Comparison of ENCODE assay signal across 8 mouse cellular contexts in the genomic region with DNA sequence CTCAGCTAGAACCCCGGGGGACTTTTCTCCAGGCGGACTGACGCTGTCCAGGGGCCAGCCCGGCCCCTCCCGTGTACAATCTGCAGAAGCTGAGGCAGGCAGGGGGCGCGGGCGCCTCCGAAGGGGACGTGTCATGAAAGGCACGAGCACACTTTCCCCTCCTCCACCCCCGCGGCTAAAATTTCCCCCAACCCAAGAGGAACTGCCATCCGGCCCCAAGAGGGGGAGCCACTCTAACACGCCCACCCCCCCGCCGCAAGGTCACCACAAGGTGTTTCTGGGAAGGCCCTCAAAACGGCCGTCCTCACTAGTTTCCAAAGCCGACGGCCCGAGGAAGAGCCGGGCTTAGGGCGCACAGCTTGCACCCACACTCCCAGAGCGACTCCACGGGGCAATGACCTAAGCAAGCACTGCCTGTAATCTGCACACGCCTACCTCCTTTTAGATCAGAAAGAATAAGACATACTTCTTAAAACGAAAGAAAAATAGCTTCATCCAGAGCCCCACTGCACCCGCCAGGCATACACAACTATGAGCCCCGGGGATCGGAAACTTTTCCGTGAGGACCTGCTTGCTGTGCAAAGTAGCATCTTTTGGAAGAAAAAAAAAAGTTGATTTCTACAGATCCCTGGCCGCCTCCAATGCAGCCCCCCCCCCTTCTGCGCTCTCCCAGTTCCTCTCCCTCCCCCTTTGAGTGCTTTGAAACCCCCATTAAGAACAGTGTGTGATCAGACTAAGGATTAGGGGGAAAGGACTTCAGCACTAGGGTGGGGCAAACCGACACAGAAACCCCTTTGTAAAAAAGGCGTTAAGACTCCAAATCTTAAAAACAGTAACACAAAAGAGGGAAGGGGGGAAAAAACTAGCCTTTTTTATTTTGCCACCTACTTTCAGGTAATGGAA. TPM values are rescaled to one million over a fixed set of nuclear protein-coding genes. Genes with fewer than 3 reads are reported as not detected.
A peak's percentile ranks its signal among the peaks of the same experiment; 100 is the strongest.
DNase-seq lines count a peak whose midpoint lies in the region; ATAC-seq lines count a peak whose summit lies in the region.

No protein-coding gene starts in this region.

- H3K27ac ChIP-seq in hindbrain, embryonic 15.5 days (replicated peaks), result peak overlapping the region; percentile 98

- peak; percentile 67 to 89 for DNase-seq in adrenal gland, adult (ENCODE audit: inconsistent age in 2 of 2, low spot score in 1 of 2)
- DNase-seq in cerebellum, postnatal 14 days, result peak; percentile 73 to 78
- DNase-seq in frontal cortex, postnatal 36 days (ENCODE audit: low spot score in 2 of 2), result peak; percentile 50 to 52
- DNase-seq in left cerebral cortex, adult 8-10 months (ENCODE audit: low spot score in 2 of 2), result peak; percentile 36 to 41
- peak; percentile 60 for DNase-seq in right cerebral cortex, postnatal 25 days

- peak overlapping the region; percentile 84 for H3K4me3 ChIP-seq in hindbrain, embryonic 15.5 days

- H3K4me1 ChIP-seq in hindbrain, embryonic 15.5 days (replicated peaks), result peaks cover 25% of the 10 kb centered on the region

- under 1% methylated on average over 36 of the region's 36 CpGs for WGBS in hindbrain, embryonic 15.5 days

- peak overlapping the region; percentile 86 for H3K9ac ChIP-seq in hindbrain, embryonic 15.5 days

- ATAC-seq in hindbrain, embryonic 15.5 days (ENCODE audit: low FRiP score, low read depth), result no peak
- peak; percentile 9 for ATAC-seq in megakaryocyte, adult 5-6 weeks (ENCODE audit: poor library complexity, severe bottlenecking)
- no peak for ATAC-seq in erythroid progenitor cell, adult 5-6 weeks (replicated peaks; ENCODE audit: low FRiP score, poor library complexity, severe bottlenecking)

- no peaks in the 10 kb centered on the region for H3K9me3 ChIP-seq in hindbrain, embryonic 15.5 days

- no peaks in the 10 kb centered on the region for H3K27me3 ChIP-seq in hindbrain, embryonic 15.5 days

- H3K4me2 ChIP-seq in hindbrain, embryonic 15.5 days, result peak overlapping the region; percentile 86

- H3K36me3 ChIP-seq in hindbrain, embryonic 15.5 days, result no peaks in the 10 kb centered on the region

RNA-seq across cellular contexts. Expression of gene Spry2, which starts 1.4 kb away (rescaled TPM):
- polyA plus RNA-seq in hindbrain, embryonic 15.5 days (2015; fragmentation: Nextera tagmentation; extraction: Ambion mirVana), result 35.2 and 35.5 TPM in 2 replicates
- total RNA-seq in left cerebral cortex, adult 8-10 months (2022), result 10 to 100 TPM; 77.7 to 87.4 (median 83.9) TPM
- 3.5 and 5.3 TPM in 2 replicates for total RNA-seq in megakaryocyte, adult 5-6 weeks (2015)
- 3.4 and 3.5 TPM in 2 replicates for total RNA-seq in megakaryocyte, adult 5-6 weeks (2017)
- total RNA-seq in erythroid progenitor cell, adult 5-6 weeks (2015; ENCODE audit: low replicate concordance), result 5.0 and 5.9 TPM in 2 replicates
- 4.6 TPM in 1 of 2 replicates, not detected in the other for total RNA-seq in erythroid progenitor cell, adult 5-6 weeks (2017; ENCODE audit: low replicate concordance)

Comparison
In these comparisons a context has a peak if more than half of its experiments do, and no peak if none do; other contexts are left out.
1. RNA of gene Spry2, which starts 1.4 kb away (total RNA-seq): 77.7 to 87.4 TPM in left cerebral cortex, adult 8-10 months; 4.6 to 5.9 TPM in erythroid progenitor cell, adult 5-6 weeks and 3.4 to 5.3 TPM in megakaryocyte, adult 5-6 weeks; every median in the first group is over 10 times any median in the second.
2. Peak in every context shown above with its lines, with median percentiles within 50 percentile points of each other: DNase-seq.